Comparison of ENCODE assay signal across 7 mouse cellular contexts in the genomic region with DNA sequence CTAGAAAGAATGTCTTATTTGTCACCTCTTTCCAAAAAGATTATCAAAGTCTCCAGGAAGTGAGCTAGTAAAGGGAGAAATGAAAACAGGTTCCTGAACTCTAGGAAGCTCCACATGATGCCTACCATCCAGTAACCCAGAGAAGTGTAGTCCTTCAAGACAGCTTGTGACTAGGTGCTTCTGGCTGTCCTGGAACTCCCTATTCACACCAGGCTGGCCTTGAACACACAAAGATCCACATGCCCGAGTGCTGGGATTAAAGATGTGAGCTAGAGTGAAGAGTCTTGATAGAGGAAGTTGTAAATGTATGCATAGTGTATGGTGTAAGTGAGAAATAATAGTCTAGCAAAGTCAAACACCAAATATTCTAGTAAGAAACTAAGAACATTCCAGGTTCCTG. TPM values are rescaled to one million over a fixed set of nuclear protein-coding genes. Genes with fewer than 3 reads are reported as not detected.
A peak's percentile ranks its signal among the peaks of the same experiment; 100 is the strongest.
DNase-seq lines count a peak whose midpoint lies in the region; ATAC-seq and TF ChIP-seq lines count a peak whose summit lies in the region.

No protein-coding gene starts in this region.

- H3K27ac ChIP-seq in forebrain, embryonic 12.5 days, result no peak overlapping the region
- H3K27ac ChIP-seq in limb, embryonic 14.5 days (replicated peaks; ENCODE audit: low read depth, low read length), result no peak overlapping the region
- H3K27ac ChIP-seq in stomach, postnatal 0 days (replicated peaks), result no peak overlapping the region

- TF ChIP-seq CTCF in stomach, postnatal 0 days (IDR thresholded peaks at IDR 0.05; ENCODE audit: low read depth), result no peak

- peak overlapping the region; percentile 25; the same call in 1 of the 2 replicates for H3K9ac ChIP-seq in forebrain, embryonic 12.5 days
- H3K9ac ChIP-seq in limb, embryonic 14.5 days (ENCODE audit: low read depth, low read length, severe bottlenecking), result no peak overlapping the region
- 0 out of 2 replicates have a peak overlapping the region, but pooled peaks have one; percentile 13 for H3K9ac ChIP-seq in stomach, postnatal 0 days (ENCODE audit: low read length)

- no peak for TF ChIP-seq POLR2A in limb, embryonic 14.5 days (IDR thresholded peaks at IDR 0.05; ENCODE audit: borderline replicate concordance, extremely low read depth, insufficient read depth, insufficient read length)

- peaks cover 28% of the 10 kb centered on the region for H3K4me1 ChIP-seq in forebrain, embryonic 12.5 days
- peaks cover 12% of the 10 kb centered on the region for H3K4me1 ChIP-seq in limb, embryonic 14.5 days (ENCODE audit: control insufficient read depth, insufficient read depth, low read length)
- no peaks in the 10 kb centered on the region; the same call in 1 of the 2 replicates for H3K4me1 ChIP-seq in stomach, postnatal 0 days (replicated peaks; ENCODE audit: control insufficient read depth, insufficient read depth)

- peaks cover 11% of the 10 kb centered on the region; the same call in 1 of the 2 replicates for H3K36me3 ChIP-seq in forebrain, embryonic 12.5 days (replicated peaks)
- 0 out of 2 replicates have a peak, but pooled peaks cover 12% of the 10 kb centered on the region for H3K36me3 ChIP-seq in limb, embryonic 14.5 days (ENCODE audit: control insufficient read depth, insufficient read depth, low read length)
- H3K36me3 ChIP-seq in stomach, postnatal 0 days (ENCODE audit: control insufficient read depth, insufficient read depth, low read length), result no peaks in the 10 kb centered on the region

- peak overlapping the region; percentile 84 for H3K4me2 ChIP-seq in forebrain, embryonic 12.5 days
- H3K4me2 ChIP-seq in limb, embryonic 14.5 days (replicated peaks; ENCODE audit: low read depth, low read length, severe bottlenecking), result peak overlapping the region; percentile 87
- peak overlapping the region; percentile 92 for H3K4me2 ChIP-seq in stomach, postnatal 0 days (replicated peaks; ENCODE audit: low read depth)

- 9% methylated on average over 1 of the region's 1 CpGs for WGBS in forebrain, embryonic 12.5 days
- 22% methylated on average over 1 of the region's 1 CpGs for WGBS in limb, embryonic 14.5 days
- 10% methylated on average over 1 of the region's 1 CpGs for WGBS in stomach, postnatal 0 days

- H3K27me3 ChIP-seq in forebrain, embryonic 12.5 days, result no peaks in the 10 kb centered on the region
- no peaks in the 10 kb centered on the region for H3K27me3 ChIP-seq in limb, embryonic 14.5 days (ENCODE audit: control insufficient read depth, insufficient read depth, low read length)
- no peaks in the 10 kb centered on the region for H3K27me3 ChIP-seq in stomach, postnatal 0 days (ENCODE audit: control insufficient read depth, insufficient read depth, low read length)

- DNase-seq in spleen, postnatal 10 days (ENCODE audit: low spot score in 2 of 2), result peak; percentile 26 to 36
- no peak for DNase-seq in spleen, postnatal 4 days (ENCODE audit: low spot score in 2 of 2)
- no peak for DNase-seq in limb, embryonic 14.5 days (ENCODE audit: low spot score)
- no peak for DNase-seq in stomach, postnatal 0 days (ENCODE audit: low spot score)
- DNase-seq in layer of hippocampus, postnatal 25 days (ENCODE audit: extremely low spot score in 1 of 2, low spot score in 1 of 2), result no peak
- DNase-seq in cerebellum, adult 18-20 months, result no peak

- ATAC-seq in forebrain, embryonic 12.5 days (ENCODE audit: low FRiP score), result no peak
- ATAC-seq in limb, embryonic 14.5 days (ENCODE audit: low FRiP score, low read depth), result no peak
- ATAC-seq in stomach, postnatal 0 days (ENCODE audit: low FRiP score, low TSS enrichment), result no peak

- H3K4me3 ChIP-seq in forebrain, embryonic 12.5 days (replicated peaks), result peak overlapping the region; percentile 97; the same call in 1 of the 2 replicates
- peak overlapping the region; percentile 98 for H3K4me3 ChIP-seq in limb, embryonic 14.5 days (replicated peaks; ENCODE audit: low read length)
- H3K4me3 ChIP-seq in stomach, postnatal 0 days (ENCODE audit: low read depth, low read length), result peak overlapping the region; percentile 97

- no peaks in the 10 kb centered on the region for H3K9me3 ChIP-seq in forebrain, embryonic 12.5 days
- no peaks in the 10 kb centered on the region for H3K9me3 ChIP-seq in limb, embryonic 14.5 days (ENCODE audit: control insufficient read depth, low read length)
- no peaks in the 10 kb centered on the region for H3K9me3 ChIP-seq in stomach, postnatal 0 days (ENCODE audit: control insufficient read depth, low read length)

- no peak for TF ChIP-seq EP300 in stomach, postnatal 0 days (optimal IDR thresholded peaks at IDR 0.05)

RNA-seq across cellular contexts. Expression of gene Jmy, which starts 2.6 kb away (rescaled TPM):
- 4.0 and 8.0 TPM in 2 replicates for polyA plus RNA-seq in forebrain, embryonic 12.5 days (2016; fragmentation: Nextera tagmentation; extraction: Ambion mirVana)
- 8.3 and 8.4 TPM in 2 replicates for polyA plus RNA-seq in limb, embryonic 14.5 days (2012; rRNA removed)
- 6.5 and 7.7 TPM in 2 replicates for polyA plus RNA-seq in limb, embryonic 14.5 days (2014; fragmentation: Nextera tagmentation; extraction: Ambion mirVana)
- 3.5 and 4.8 TPM in 2 replicates for polyA plus RNA-seq in stomach, postnatal 0 days (2015; fragmentation: Nextera tagmentation; extraction: Ambion mirVana)
- 10 to 100 TPM; 40.5 to 41.8 TPM for total RNA-seq in layer of hippocampus, postnatal 25 days (2021)

Comparison
In these comparisons a context has a peak if more than half of its experiments do, and no peak if none do; other contexts are left out.
1. DNase-seq: peak in spleen, postnatal 10 days (2 of 2); none in spleen, postnatal 4 days (0 of 2), limb, embryonic 14.5 days (single experiment), stomach, postnatal 0 days (single experiment), layer of hippocampus, postnatal 25 days (0 of 2) and cerebellum, adult 18-20 months (0 of 2).
2. Peak in every context shown above with its lines, with median percentiles within 50 percentile points of each other: H3K4me2 ChIP-seq and H3K4me3 ChIP-seq.